Mouse (Mus musculus) left cerebral cortex, postnatal 36 days (tissue): ENCODE data around the gene Il25. TPM values are rescaled to one million over a fixed set of nuclear protein-coding genes. Genes with fewer than 3 reads are reported as not detected.

ENCODE experiments used
- DNase-seq, 2 experiments: peaks; one replicate each; pipeline ENCODE4 v3.0.0; 2021 to 2022; ENCODE audit warnings: low spot score in 2 of 2, mixed read lengths in 1 of 2
- intact Hi-C: fragments of 180-260 bp; cut with DNase I; formaldehyde crosslinking; loops from one replicate; pipeline ENCODE4 v1.15.1; 2025
- total RNA-seq, 2 experiments: library from RNA; stranded (reverse); gene quantifications; 2 replicates each; pipeline ENCODE4 v1.2.3; 2021

Il25 gene
- total RNA-seq, 2 experiments from 2014 or later: not detected

GRCm38 (mm10) chr14:54925349-54926342, 6.8 kb upstream of the Il25 start, which contains the start of gene Efs:
Efs (minus strand) TSS chr14:54926126.
- intact Hi-C loops: no loop called here
- DNase-seq: peak; percentile 40 to 44

- intact Hi-C loops: no loop called here
- no peak for DNase-seq
Observed at GRCm38 (mm10) chr14:54926401-54927158, 5.9 kb upstream of the Il25 start.

GRCm38 (mm10) chr14:54927296-54927695, 5.2 kb upstream of the Il25 start:
- DNase-seq: no peak
- intact Hi-C loops: no loop called here

GRCm38 (mm10) chr14:54929801-54930200, 2.7 kb upstream of the Il25 start:
- no peak for DNase-seq
- intact Hi-C loops: no loop called here

- no peak for DNase-seq
- intact Hi-C loops: no loop called here
Observed at GRCm38 (mm10) chr14:54930431-54930830, 2.1 kb upstream of the Il25 start.

- intact Hi-C loops: no loop called here
- peak; percentile 41 to 53 for DNase-seq
Observed at GRCm38 (mm10) chr14:54935904-54936830, 3.7 kb downstream of the Il25 start, which contains the start of gene Cmtm5. Cmtm5 (plus strand) TSS chr14:54936261.

- DNase-seq: no peak
- intact Hi-C loops: no loop called here
Observed at GRCm38 (mm10) chr14:54936831-54937160, 4.3 kb downstream of the Il25 start.

GRCm38 (mm10) chr14:54937361-54938182, 5.1 kb downstream of the Il25 start:
- DNase-seq: no peak
- intact Hi-C loops: loop anchor here (2.0 kb wide), 1 partner anchor 37 kb away; no protein-coding TSS in a partner anchor

GRCm38 (mm10) chr14:54938431-54939219, 6.1 kb downstream of the Il25 start:
- intact Hi-C loops: loop anchor here (2.0 kb wide), 1 partner anchor 38 kb away; no protein-coding TSS in a partner anchor
- DNase-seq: no peak

GRCm38 (mm10) chr14:54939434-54940175, 7.1 kb downstream of the Il25 start:
- intact Hi-C loops: loop anchor here (2.0 kb wide), 1 partner anchor 39 kb away; no protein-coding TSS in a partner anchor
- peak; percentile 32 to 54 for DNase-seq

GRCm38 (mm10) chr14:54940176-54940530, 7.7 kb downstream of the Il25 start:
- DNase-seq: no peak
- intact Hi-C loops: no loop called here

GRCm38 (mm10) chr14:54941024-54941978, 8.8 kb downstream of the Il25 start:
- intact Hi-C loops: no loop called here
- no peak for DNase-seq

GRCm38 (mm10) chr14:54942479-54942878, 10.0 kb downstream of the Il25 start:
- intact Hi-C loops: no loop called here
- no peak for DNase-seq

GRCm38 (mm10) chr14:54943971-54944370, 11.5 kb downstream of the Il25 start:
- intact Hi-C loops: no loop called here
- DNase-seq: no peak

- DNase-seq: no peak
- intact Hi-C loops: no loop called here
Observed at GRCm38 (mm10) chr14:54944939-54945338, 12.4 kb downstream of the Il25 start.
